Mouse (Mus musculus): ENCODE data around the gene Creb5. TPM values are rescaled to one million over a fixed set of nuclear protein-coding genes. Genes with fewer than 3 reads are reported as not detected.

Creb5 gene
- total and polyA plus RNA-seq, 3 experiments: 0.91 to 3.0 (median 1.9) TPM

- no peak for DNase-seq
Observed at GRCm38 (mm10) chr6:53548236-53548635, 261.2 kb downstream of the Creb5 start.

DNA sequence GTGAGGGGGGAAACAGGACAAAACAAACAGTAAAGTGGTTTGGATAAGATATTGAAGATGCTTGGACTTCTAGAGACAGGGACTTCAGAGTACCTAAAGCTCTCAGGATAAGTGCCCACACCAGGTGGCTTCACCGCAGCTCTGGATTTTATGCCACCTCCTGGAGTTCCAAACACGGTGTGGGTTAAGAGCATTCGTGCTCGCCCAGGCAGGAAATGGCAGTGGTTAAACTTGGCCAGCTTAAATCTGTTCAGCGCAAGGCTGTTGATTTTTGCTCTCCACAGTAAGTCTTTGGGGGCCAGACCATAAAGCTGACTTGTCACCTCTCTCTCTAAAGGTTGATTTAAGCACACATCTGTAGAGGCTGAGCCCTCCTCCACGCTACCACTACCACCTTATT, 262.3 kb downstream of the Creb5 start:
- no peak for DNase-seq

DNA sequence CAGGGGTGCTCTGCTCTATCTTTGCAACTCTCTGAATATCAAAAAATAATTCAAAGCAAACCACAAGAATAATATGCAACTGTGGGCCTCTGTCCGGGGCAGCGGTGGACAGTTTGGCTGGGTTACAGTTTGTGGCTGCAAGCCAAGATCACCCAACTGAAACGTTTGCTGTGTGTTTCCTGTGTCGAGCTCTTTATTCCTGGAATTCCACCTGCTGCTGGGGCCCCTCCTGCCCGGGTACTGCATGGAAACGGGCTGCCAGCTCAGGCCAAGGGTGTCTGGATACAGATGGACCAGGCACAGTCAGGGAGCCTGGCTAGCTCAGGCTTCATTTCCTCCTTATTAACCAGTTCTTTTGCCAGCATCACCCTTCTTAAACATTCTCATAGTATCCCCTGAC, 269.0 kb downstream of the Creb5 start:
- DNase-seq: no peak

DNA sequence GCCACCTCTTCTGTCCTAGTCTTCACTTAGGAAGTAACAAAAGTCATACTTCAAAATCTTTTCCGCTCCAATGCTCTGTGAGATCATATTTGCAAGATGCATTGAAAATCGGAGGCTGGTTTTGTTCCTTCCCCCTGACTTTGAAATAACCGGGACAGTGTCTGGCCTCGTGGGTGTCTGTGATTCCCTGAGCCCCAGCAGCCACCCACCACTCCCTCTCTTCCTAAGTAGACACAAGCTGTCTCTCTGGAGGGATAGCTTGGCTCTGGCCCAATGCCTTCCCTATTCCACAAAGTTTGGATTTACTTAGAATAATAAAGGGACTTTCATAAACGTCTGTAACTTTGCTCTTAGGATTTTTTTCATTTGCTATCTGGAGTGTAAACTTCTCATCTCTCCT, 273.9 kb downstream of the Creb5 start:
- DNase-seq: no peak

- no peak for DNase-seq
Observed at GRCm38 (mm10) chr6:53562586-53562985, 275.5 kb downstream of the Creb5 start.

- no peak for DNase-seq
Observed at GRCm38 (mm10) chr6:53563546-53564185, 276.6 kb downstream of the Creb5 start.

DNA sequence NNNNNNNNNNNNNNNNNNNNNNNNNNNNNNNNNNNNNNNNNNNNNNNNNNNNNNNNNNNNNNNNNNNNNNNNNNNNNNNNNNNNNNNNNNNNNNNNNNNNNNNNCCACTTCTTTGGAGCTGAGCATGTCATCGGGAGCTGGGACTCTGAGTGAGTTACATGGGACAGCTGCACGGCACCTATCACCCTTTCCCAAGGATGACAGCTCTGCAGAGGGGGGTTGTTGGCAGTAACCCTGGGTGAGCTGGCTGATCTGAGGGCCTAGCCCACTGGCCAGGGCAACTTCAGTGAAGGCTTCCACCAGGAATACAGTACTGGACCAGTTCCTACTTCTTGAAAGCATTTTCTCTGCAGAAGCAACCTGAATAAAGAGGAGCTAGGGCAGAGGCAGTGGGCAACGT, 282.4 kb downstream of the Creb5 start:
- DNase-seq: no peak

DNA sequence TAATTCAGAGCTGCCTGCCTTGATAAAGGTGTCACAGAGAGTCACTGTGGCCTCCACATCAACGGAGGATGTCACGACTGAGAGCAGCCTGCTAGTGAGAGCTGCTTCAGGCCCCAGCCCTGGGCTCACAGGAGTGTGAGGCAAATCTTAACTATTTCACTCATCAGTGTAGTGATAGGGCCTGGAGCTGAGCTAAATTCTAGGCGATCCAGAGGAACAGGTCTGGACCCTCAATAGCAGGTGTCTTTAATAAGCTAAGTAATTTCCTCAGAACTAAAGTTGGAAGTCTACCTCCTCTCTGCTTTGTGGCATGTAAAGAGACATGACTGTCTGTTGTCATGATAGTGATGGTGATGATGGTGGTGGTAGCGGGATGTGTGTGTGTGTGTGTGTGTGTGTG, 283.8 kb downstream of the Creb5 start:
- DNase-seq: no peak

DNA sequence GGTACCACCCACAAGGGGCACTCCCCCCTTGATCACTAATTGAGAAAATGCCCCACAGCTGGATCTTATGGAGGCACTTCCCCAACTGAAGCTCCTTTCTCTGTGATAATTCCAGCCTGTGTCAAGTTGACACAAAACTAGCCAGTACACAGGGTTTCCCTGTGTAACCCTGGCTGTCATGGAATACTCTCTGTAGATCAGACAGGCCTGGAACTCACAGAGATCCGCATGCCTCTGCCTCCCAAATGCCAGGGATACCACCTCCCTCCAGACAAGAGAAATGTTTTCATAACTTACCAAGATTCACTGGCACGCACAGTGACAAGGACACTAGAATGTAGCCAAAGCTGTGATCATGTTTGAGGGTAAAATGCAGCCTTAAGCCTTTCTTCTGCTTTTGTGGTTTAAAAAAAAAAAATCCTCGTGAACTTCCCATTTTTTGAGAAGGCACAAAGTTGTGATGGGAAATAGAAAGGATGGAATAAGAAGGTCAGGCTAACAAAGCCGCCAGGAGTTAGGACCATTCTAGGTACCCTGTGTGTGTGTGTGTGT, 284.6 kb downstream of the Creb5 start:
- DNase-seq: no peak

DNA sequence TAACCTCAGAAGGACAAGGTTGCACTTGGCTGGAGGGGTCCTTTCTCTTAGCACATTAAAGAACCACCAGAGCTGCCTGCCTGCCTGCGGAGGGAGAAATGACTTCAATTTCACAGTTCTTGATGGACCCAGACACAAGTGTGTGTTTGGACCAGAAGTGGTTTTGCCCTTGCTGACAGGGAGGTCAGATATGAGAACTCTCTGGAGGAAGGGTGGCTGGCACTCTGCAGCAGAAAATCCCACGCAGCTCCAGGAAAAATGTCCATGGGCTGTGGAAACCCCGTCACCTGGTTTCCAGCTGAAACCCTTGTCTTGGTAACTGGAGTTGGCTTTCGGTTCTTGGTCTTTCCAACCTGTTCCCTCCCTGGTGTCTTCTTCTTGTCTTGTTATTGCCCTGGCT, 285.4 kb downstream of the Creb5 start:
- DNase-seq: no peak

- DNase-seq: peak; percentile 93
Observed at GRCm38 (mm10) chr6:53572979-53573710, 286.1 kb downstream of the Creb5 start.

- DNase-seq: no peak
Observed at GRCm38 (mm10) chr6:53573711-53574065, 286.6 kb downstream of the Creb5 start.

DNA sequence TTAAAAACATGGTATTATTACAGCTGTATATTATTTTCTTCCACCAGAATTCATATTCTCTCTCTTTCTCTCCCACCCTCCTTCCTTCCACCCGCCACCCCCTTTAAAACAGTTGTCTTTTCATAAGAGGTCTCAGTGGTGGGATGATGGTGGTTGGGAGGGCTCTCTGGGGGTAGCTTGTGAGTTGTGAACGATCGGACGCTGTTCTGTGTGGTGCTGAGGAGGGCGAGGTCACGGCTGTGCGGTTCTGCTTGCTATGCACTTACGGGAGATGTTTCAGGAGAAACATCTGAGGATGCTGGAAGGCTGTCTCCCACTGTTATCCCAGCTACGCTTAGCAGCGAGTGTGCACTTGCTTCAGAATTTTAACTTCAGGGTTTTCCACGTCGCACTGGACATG, 287.0 kb downstream of the Creb5 start:
- DNase-seq: no peak

- no peak for DNase-seq
Observed at GRCm38 (mm10) chr6:53575191-53575590, 288.1 kb downstream of the Creb5 start.

- DNase-seq: no peak
Observed at GRCm38 (mm10) chr6:53575836-53576235, 288.8 kb downstream of the Creb5 start.

GRCm38 (mm10) chr6:53576841-53577240, 289.8 kb downstream of the Creb5 start:
- DNase-seq: no peak

GRCm38 (mm10) chr6:53577776-53578175, 290.7 kb downstream of the Creb5 start:
- no peak for DNase-seq

DNA sequence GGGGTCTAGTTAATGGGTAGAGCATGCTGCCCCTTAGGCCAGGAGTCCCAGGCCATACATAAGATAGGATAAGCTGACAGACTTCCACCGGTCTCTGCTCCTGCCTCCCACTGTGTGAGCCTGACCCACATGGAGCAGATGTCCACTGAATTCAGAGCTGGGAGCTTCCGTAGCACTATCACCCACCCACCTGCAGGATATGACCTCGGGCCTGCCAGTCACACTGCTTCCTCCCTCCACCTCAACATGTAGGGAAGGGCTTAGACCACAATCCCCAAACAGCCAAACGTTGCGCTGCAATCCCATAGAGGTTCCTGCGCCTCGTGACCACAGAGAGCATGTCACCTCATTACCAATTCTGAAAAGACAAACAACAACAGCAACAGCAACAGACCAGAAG, 293.3 kb downstream of the Creb5 start:
- DNase-seq: no peak

- no peak for DNase-seq
Observed at GRCm38 (mm10) chr6:53583234-53583875, 296.3 kb downstream of the Creb5 start.

DNA sequence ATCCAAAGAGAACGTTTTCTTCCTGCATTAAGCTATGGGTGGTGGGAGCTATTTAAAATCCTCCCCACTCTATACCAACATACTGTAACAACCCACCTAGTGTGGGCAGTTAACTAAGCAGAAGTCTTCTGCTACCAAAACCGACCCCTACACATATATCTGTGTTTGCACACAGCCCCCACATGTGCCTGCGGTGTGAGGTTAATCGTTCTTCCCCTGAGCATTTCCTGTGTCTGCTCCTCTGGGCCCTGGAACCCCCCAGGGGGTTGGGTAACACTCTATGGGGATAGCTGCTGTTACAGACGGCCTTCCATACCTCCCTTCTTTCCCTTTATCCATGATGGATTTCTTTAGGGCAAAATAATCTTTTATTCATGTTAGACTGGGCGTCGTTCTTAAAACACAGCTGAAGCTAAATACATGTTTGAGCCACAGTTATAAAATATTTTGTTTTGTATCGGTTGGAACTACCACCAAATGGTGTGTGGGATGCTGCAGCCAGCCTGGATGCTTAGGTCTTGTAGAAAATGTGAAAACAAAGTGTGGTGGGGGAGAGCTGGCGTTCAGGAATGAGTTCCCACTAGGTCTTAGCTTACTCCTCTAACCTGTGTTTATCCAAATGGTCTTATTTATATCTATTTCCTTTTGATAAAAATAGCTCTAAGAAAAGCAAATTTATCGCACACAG, 297.8 kb downstream of the Creb5 start:
- no peak for DNase-seq

DNA sequence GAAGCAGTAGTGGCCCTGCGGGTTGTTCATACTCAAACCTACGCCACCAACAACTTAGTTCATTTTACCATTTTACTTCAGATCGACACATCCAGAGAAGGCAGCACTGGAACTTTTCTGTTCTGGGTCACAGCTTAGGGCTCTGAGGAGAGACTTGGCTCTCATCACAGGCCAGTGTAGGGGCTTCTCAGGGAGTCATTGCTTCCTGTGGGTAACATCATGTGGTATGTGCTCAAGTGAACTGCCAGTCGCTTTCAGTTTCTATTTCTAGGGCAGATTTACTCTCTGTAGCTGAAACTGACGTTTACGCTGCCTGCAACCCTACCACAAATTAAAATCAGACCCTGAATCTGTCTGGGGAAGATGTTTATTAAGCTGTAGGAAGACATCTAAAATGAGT, 302.7 kb downstream of the Creb5 start:
- no peak for DNase-seq

DNA sequence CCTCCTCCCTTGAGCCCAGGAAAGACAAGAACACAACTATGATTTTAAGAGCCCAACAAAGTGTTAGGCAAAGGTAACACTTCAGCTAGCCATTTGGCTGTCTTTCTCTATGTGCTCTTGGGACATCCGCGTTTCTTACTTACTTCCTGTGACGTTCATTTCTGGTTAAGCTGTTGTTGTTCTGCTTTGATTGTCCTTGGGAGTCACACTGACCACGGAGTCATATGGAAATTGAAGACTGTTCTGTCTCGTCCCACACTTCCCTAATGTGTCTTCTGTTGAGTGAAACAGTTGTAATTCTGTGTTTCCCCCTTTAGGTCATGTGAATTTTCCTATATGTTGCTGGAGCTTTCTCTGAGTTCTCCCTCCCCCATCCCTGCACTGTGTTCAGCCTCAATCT, 305.2 kb downstream of the Creb5 start:
- no peak for DNase-seq

DNA sequence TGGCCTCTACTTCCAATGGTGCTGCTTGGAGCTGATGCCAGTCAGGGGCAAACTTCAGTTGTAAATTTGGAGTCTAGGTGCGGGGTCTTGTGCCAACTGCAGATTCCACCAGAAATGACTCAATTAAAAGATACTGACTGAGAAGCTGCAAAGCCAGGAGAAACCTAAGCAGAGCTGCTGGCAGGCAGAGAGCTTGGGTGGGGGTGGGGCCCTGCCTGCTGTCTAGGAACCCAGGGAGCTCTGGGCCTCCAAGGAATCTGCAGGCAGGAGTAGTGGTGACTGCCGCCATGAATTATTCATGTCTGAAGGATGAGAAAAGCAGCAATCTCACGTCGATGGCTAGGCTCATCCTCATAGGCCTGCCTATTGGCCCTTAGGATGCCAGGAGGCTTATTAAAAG, 306.5 kb downstream of the Creb5 start:
- DNase-seq: no peak

Data from adrenal gland, adult 2 months (tissue).